Mouse (Mus musculus) olfactory bulb, adult 2 months (tissue): ENCODE measurements at regions not wholly inside any gene's neighbourhood (a gene's known extent, or its start where the extent isn't known, plus 50 kb on each side); places are given as distances from the start of the nearest gene placed in this dataset.

Experiments used
- CTCF ChIP-seq: fragments of 200-500 bp; IDR thresholded peaks from 2 replicates; pipeline ENCODE4 v1.5.1; 2012; ENCODE audit warnings: low read depth, mild to moderate bottlenecking, low read length, moderate library complexity; ENCODE audit not compliant: insufficient read depth
- POLR2A ChIP-seq: fragments of 200-500 bp; IDR thresholded peaks from 2 replicates; pipeline ENCODE4 v1.6.1; 2012; ENCODE audit warnings: mild to moderate bottlenecking, low read depth, low read length, moderate library complexity; ENCODE audit not compliant: insufficient read depth

GRCm38 (mm10) chr16:93096175-93096574, 270.2 kb upstream of the Runx1 start:
- TF ChIP-seq CTCF (no peak), POLR2A (no peak)
